Mouse (Mus musculus) activated CD4-positive, CD25-positive, alpha-beta regulatory T cell, adult 4 months (primary cell): ENCODE data around the gene Phlpp1. TPM values are rescaled to one million over a fixed set of nuclear protein-coding genes. Genes with fewer than 3 reads are reported as not detected.
"Not testable (repeated sequence)": the region's sequence is repeated elsewhere in the genome, so short reads cannot be mapped to it uniquely, and the experiment has no call there.

Experiments used
- ATAC-seq: one replicate; pipeline ENCODE4 v1.8.0; 2017
- polyA plus RNA-seq, 2 experiments: library from polyadenylated mRNA; unstranded; fragments of 100-300 nt; shearing (Covaris generic); gene quantifications; one replicate each; pipeline ENCODE4 v1.2.1; 2017

Gene Phlpp1
- polyA plus RNA-seq, 2 experiments from 2014 or later: 7.3 to 8.8 TPM

GRCm38 (mm10) chr1:106254047-106254446, 82.5 kb downstream of the Phlpp1 start:
- no peak for ATAC-seq

- ATAC-seq: no peak
These were observed 85.6 kb downstream of the Phlpp1 start for GRCm38 (mm10) chr1:106257176-106257575.

- no peak for ATAC-seq
These were observed 96.7 kb downstream of the Phlpp1 start for GRCm38 (mm10) chr1:106268028-106268799.

- no peak for ATAC-seq
These were observed 97.8 kb downstream of the Phlpp1 start for GRCm38 (mm10) chr1:106269337-106269736.

- ATAC-seq: no peak
These were observed 101.4 kb downstream of the Phlpp1 start for GRCm38 (mm10) chr1:106272916-106273315.

GRCm38 (mm10) chr1:106273801-106274200, 102.2 kb downstream of the Phlpp1 start:
- ATAC-seq: no peak

- ATAC-seq: no peak
These were observed 103.0 kb downstream of the Phlpp1 start for GRCm38 (mm10) chr1:106274561-106275001.

GRCm38 (mm10) chr1:106275142-106275541, 103.6 kb downstream of the Phlpp1 start:
- no peak for ATAC-seq

- no peak for ATAC-seq
These were observed 104.2 kb downstream of the Phlpp1 start for GRCm38 (mm10) chr1:106275731-106276130.

GRCm38 (mm10) chr1:106276824-106277223, 105.3 kb downstream of the Phlpp1 start:
- ATAC-seq: peak; percentile 61

- no peak for ATAC-seq
These were observed 105.7 kb downstream of the Phlpp1 start for GRCm38 (mm10) chr1:106277286-106277685.

GRCm38 (mm10) chr1:106278552-106279060, 107.1 kb downstream of the Phlpp1 start:
- ATAC-seq: no peak

GRCm38 (mm10) chr1:106279404-106280123, 108.0 kb downstream of the Phlpp1 start:
- no peak for ATAC-seq

- no peak for ATAC-seq
These were observed 108.8 kb downstream of the Phlpp1 start for GRCm38 (mm10) chr1:106280171-106280913.

- no peak for ATAC-seq
These were observed 115.3 kb downstream of the Phlpp1 start for GRCm38 (mm10) chr1:106286815-106287214.

- no peak for ATAC-seq
These were observed 117.5 kb downstream of the Phlpp1 start for GRCm38 (mm10) chr1:106289065-106289464.

GRCm38 (mm10) chr1:106289580-106289979, 118.0 kb downstream of the Phlpp1 start:
- no peak for ATAC-seq

GRCm38 (mm10) chr1:106309394-106310039, 138.0 kb downstream of the Phlpp1 start:
- no peak for ATAC-seq

- no peak for ATAC-seq
These were observed 138.7 kb downstream of the Phlpp1 start for GRCm38 (mm10) chr1:106310285-106310684.

- not testable (repeated sequence) for ATAC-seq
These were observed 140.3 kb downstream of the Phlpp1 start for GRCm38 (mm10) chr1:106311830-106312229.

GRCm38 (mm10) chr1:106314476-106314875, 142.9 kb downstream of the Phlpp1 start:
- ATAC-seq: no peak

GRCm38 (mm10) chr1:106316641-106317304, 145.2 kb downstream of the Phlpp1 start:
- ATAC-seq: no peak
